Mouse (Mus musculus): Measurements from ENCODE around the gene Ppil4. TPM values are rescaled to one million over a fixed set of nuclear protein-coding genes. Genes with fewer than 3 reads are reported as not detected.

Ppil4 gene
- polyA plus RNA-seq, 1 experiment from 2014 or later, result 51.9 TPM

- Histone ChIP-seq H3K4me2 (ENCODE audit: low read length) (peak overlapping the region; percentile 71), H3K9ac (ENCODE audit: low read depth, low read length) (peak overlapping the region; percentile 64), H3K27ac (ENCODE audit: low read length) (peak overlapping the region; percentile 59), H3K36me3 (ENCODE audit: control insufficient read depth, insufficient read depth, low read length) (no peaks in the 10 kb centered on the region), H3K4me3 (ENCODE audit: low read depth, low read length) (peak overlapping the region; percentile 60), H3K27me3 (ENCODE audit: control insufficient read depth, insufficient read depth, low read depth, low read length) (no peaks in the 10 kb centered on the region), H3K4me1 (ENCODE audit: control insufficient read depth, insufficient read depth, low read length) (peaks cover 5% of the 10 kb centered on the region; the same call in 1 of the 2 replicates), H3K9me3 (replicated peaks; ENCODE audit: control insufficient read depth, low read length, poor library complexity, severe bottlenecking) (no peaks in the 10 kb centered on the region)
- WGBS, result under 1% methylated on average over 60 of the region's 77 CpGs
- ATAC-seq, result peak; percentile 92
Observed at GRCm38 (mm10) chr10:7780238-7781176, 12.2 kb upstream of the Ppil4 start.

DNA sequence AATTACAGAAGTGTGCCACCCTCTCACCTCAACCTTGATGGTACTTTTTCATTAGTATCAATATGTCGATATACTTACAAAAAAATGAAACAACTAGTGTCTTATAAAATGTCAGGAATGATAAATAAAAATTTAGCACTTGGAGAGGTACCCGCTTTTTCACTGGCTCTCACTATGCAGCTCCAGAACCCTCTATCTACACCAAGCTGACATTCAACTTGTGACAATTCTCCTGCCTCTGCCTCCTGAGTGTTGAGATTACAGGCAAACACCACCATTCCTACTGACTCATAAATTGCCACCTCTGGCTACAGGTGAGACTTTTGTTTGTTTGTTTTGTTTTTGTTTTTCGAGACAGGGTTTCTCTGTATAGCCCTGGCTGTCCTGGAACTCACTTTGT lies 11.5 kb upstream of the Ppil4 start:
- ATAC-seq, result peak; percentile 52
- WGBS, result 61% methylated on average over 3 of the region's 3 CpGs
- H3K36me3 ChIP-seq (ENCODE audit: control insufficient read depth, insufficient read depth, low read length), result no peaks in the 10 kb centered on the region
- peaks cover 5% of the 10 kb centered on the region; the same call in 1 of the 2 replicates for H3K4me1 ChIP-seq (ENCODE audit: control insufficient read depth, insufficient read depth, low read length)
- H3K9ac ChIP-seq (ENCODE audit: low read depth, low read length), result peak overlapping the region; percentile 64; the same call in 1 of the 2 replicates
- peak overlapping the region; percentile 71 for H3K4me2 ChIP-seq (ENCODE audit: low read length)
- H3K9me3 ChIP-seq (replicated peaks; ENCODE audit: control insufficient read depth, low read length, poor library complexity, severe bottlenecking), result no peaks in the 10 kb centered on the region
- H3K27ac ChIP-seq (ENCODE audit: low read length), result peak overlapping the region; percentile 59; the same call in 1 of the 2 replicates
- H3K27me3 ChIP-seq (ENCODE audit: control insufficient read depth, insufficient read depth, low read depth, low read length), result no peaks in the 10 kb centered on the region
- H3K4me3 ChIP-seq (ENCODE audit: low read depth, low read length), result peak overlapping the region; percentile 60

DNA sequence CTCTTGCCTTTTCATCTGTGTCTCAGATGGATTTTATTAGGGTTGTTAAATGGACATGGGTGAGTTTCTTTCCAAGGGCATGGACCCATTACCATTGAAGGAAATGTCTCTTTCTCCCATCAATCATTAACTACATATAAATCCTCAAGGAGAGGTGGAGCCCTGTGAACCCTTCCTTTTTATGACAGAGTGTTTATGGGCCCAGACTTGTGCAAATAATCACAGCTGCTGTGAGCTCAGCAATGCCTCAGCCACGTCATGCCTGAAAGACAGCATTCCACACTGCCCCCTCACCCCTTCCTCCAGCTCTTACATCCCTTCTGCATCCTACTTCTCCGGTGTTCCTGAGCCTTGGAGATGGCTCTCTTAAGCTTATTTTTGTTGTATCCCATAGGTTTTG lies 5.4 kb upstream of the Ppil4 start:
- Histone ChIP-seq H3K9me3 (replicated peaks; ENCODE audit: control insufficient read depth, low read length, poor library complexity, severe bottlenecking) (no peaks in the 10 kb centered on the region), H3K4me3 (ENCODE audit: low read depth, low read length) (no peak overlapping the region), H3K4me2 (ENCODE audit: low read length) (no peak overlapping the region), H3K27ac (ENCODE audit: low read length) (no peak overlapping the region), H3K4me1 (ENCODE audit: control insufficient read depth, insufficient read depth, low read length) (peaks cover 7% of the 10 kb centered on the region), H3K9ac (ENCODE audit: low read depth, low read length) (no peak overlapping the region), H3K36me3 (ENCODE audit: control insufficient read depth, insufficient read depth, low read length) (peaks cover 5% of the 10 kb centered on the region; the same call in 1 of the 2 replicates), H3K27me3 (ENCODE audit: control insufficient read depth, insufficient read depth, low read depth, low read length) (no peaks in the 10 kb centered on the region)
- WGBS, result 50% methylated on average over 2 of the region's 2 CpGs
- no peak for ATAC-seq

- under 1% methylated on average over 10 of the region's 10 CpGs for WGBS
- peak; percentile 40 for ATAC-seq
- Histone ChIP-seq H3K9me3 (replicated peaks; ENCODE audit: control insufficient read depth, low read length, poor library complexity, severe bottlenecking) (no peaks in the 10 kb centered on the region), H3K4me3 (ENCODE audit: low read depth, low read length) (peak overlapping the region; percentile 91), H3K36me3 (ENCODE audit: control insufficient read depth, insufficient read depth, low read length) (peaks cover 8% of the 10 kb centered on the region; the same call in 1 of the 2 replicates), H3K9ac (ENCODE audit: low read depth, low read length) (peak overlapping the region; percentile 90), H3K4me1 (ENCODE audit: control insufficient read depth, insufficient read depth, low read length) (peaks cover 18% of the 10 kb centered on the region), H3K27ac (ENCODE audit: low read length) (peak overlapping the region; percentile 84), H3K27me3 (ENCODE audit: control insufficient read depth, insufficient read depth, low read depth, low read length) (no peaks in the 10 kb centered on the region), H3K4me2 (ENCODE audit: low read length) (peak overlapping the region; percentile 63)
Observed at GRCm38 (mm10) chr10:7792254-7792750, 389 bp upstream of the Ppil4 start.

GRCm38 (mm10) chr10:7801258-7801657 lies 8.6 kb downstream of the Ppil4 start:
- ATAC-seq, result no peak
- Histone ChIP-seq H3K9me3 (replicated peaks; ENCODE audit: control insufficient read depth, low read length, poor library complexity, severe bottlenecking) (no peaks in the 10 kb centered on the region), H3K4me2 (ENCODE audit: low read length) (no peak overlapping the region), H3K9ac (ENCODE audit: low read depth, low read length) (no peak overlapping the region), H3K4me1 (ENCODE audit: control insufficient read depth, insufficient read depth, low read length) (no peaks in the 10 kb centered on the region), H3K4me3 (ENCODE audit: low read depth, low read length) (no peak overlapping the region), H3K27ac (ENCODE audit: low read length) (no peak overlapping the region), H3K36me3 (ENCODE audit: control insufficient read depth, insufficient read depth, low read length) (peaks cover 24% of the 10 kb centered on the region), H3K27me3 (ENCODE audit: control insufficient read depth, insufficient read depth, low read depth, low read length) (no peaks in the 10 kb centered on the region)
- WGBS, result 97% methylated on average over 3 of the region's 3 CpGs

DNA sequence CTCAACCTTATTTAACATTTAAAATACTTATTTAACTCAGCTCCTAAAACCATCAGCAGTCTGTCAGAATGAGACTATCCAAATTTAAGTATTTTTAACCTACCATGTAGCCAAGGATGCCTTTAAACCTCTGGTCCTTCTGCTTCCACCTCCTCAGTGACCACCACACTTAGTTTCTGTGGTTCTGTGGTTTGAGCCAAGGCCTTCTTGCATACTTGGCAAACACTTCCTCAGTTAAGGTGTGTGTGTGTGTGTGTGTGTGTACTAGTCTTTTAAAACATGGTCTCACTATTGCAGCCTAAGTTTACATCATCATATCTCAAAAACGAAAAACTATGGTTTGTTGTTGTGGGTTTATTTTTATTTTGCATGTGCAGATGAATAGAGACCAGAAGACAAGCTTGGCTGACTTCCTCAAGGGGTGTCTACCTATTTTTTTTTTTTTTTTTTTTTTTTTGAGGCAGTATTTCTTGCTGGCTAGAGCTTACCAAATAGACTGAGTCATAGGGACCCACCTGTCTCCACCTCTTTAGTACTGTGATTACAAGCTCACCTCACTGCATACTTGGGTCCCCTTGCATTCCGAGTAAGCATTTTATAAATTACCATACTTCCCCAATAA lies 9.9 kb downstream of the Ppil4 start:
- Histone ChIP-seq H3K4me3 (ENCODE audit: low read depth, low read length) (no peak overlapping the region), H3K4me2 (ENCODE audit: low read length) (no peak overlapping the region), H3K36me3 (ENCODE audit: control insufficient read depth, insufficient read depth, low read length) (peaks cover 21% of the 10 kb centered on the region), H3K9ac (ENCODE audit: low read depth, low read length) (no peak overlapping the region), H3K9me3 (replicated peaks; ENCODE audit: control insufficient read depth, low read length, poor library complexity, severe bottlenecking) (no peaks in the 10 kb centered on the region), H3K4me1 (ENCODE audit: control insufficient read depth, insufficient read depth, low read length) (no peaks in the 10 kb centered on the region), H3K27ac (ENCODE audit: low read length) (no peak overlapping the region), H3K27me3 (ENCODE audit: control insufficient read depth, insufficient read depth, low read depth, low read length) (no peaks in the 10 kb centered on the region)
- 93% methylated on average over 2 of the region's 2 CpGs for WGBS
- no peak for ATAC-seq

GRCm38 (mm10) chr10:7809937-7810336 lies 17.2 kb downstream of the Ppil4 start:
- Histone ChIP-seq H3K9ac (ENCODE audit: low read depth, low read length) (no peak overlapping the region), H3K36me3 (ENCODE audit: control insufficient read depth, insufficient read depth, low read length) (peaks cover 23% of the 10 kb centered on the region), H3K4me1 (ENCODE audit: control insufficient read depth, insufficient read depth, low read length) (no peaks in the 10 kb centered on the region), H3K27ac (ENCODE audit: low read length) (no peak overlapping the region), H3K4me3 (ENCODE audit: low read depth, low read length) (no peak overlapping the region), H3K9me3 (replicated peaks; ENCODE audit: control insufficient read depth, low read length, poor library complexity, severe bottlenecking) (no peaks in the 10 kb centered on the region), H3K4me2 (ENCODE audit: low read length) (no peak overlapping the region), H3K27me3 (ENCODE audit: control insufficient read depth, insufficient read depth, low read depth, low read length) (no peaks in the 10 kb centered on the region)
- ATAC-seq, result peak; percentile 48; the same call in 1 of the 2 replicates
- WGBS, result 55% methylated on average over 2 of the region's 2 CpGs

GRCm38 (mm10) chr10:7816476-7816875 lies 23.8 kb downstream of the Ppil4 start:
- H3K9ac ChIP-seq (ENCODE audit: low read depth, low read length), result no peak overlapping the region
- no peak overlapping the region for H3K4me2 ChIP-seq (ENCODE audit: low read length)
- no peaks in the 10 kb centered on the region for H3K4me1 ChIP-seq (ENCODE audit: control insufficient read depth, insufficient read depth, low read length)
- H3K4me3 ChIP-seq (ENCODE audit: low read depth, low read length), result no peak overlapping the region
- H3K27me3 ChIP-seq (ENCODE audit: control insufficient read depth, insufficient read depth, low read depth, low read length), result no peaks in the 10 kb centered on the region
- 85% methylated on average over 2 of the region's 2 CpGs for WGBS
- no peaks in the 10 kb centered on the region for H3K9me3 ChIP-seq (replicated peaks; ENCODE audit: control insufficient read depth, low read length, poor library complexity, severe bottlenecking)
- H3K27ac ChIP-seq (ENCODE audit: low read length), result no peak overlapping the region
- no peak for ATAC-seq
- H3K36me3 ChIP-seq (ENCODE audit: control insufficient read depth, insufficient read depth, low read length), result peaks cover 20% of the 10 kb centered on the region

DNA sequence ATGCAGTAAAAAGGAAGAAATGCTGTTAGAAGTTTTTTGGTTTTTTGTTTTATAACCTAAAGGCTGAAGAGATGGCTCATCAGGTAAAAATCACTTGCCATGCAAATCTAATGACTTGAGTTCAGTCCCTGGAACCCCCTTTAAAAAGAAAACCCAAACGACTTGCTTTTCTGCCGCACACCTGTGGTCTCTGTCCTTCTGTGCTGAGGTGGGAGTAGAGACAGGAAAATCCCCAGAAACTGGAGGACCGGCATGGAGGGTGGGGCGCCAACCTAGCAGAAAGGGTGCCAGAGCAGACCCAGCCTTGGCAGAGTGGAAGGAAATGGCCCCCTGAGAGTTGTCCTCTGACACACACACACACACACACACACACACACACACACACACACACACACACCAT lies 26.0 kb downstream of the Ppil4 start:
- no peak overlapping the region for H3K4me2 ChIP-seq (ENCODE audit: low read length)
- no peak overlapping the region for H3K27ac ChIP-seq (ENCODE audit: low read length)
- H3K9ac ChIP-seq (ENCODE audit: low read depth, low read length), result no peak overlapping the region
- no peaks in the 10 kb centered on the region for H3K9me3 ChIP-seq (replicated peaks; ENCODE audit: control insufficient read depth, low read length, poor library complexity, severe bottlenecking)
- H3K27me3 ChIP-seq (ENCODE audit: control insufficient read depth, insufficient read depth, low read depth, low read length), result no peaks in the 10 kb centered on the region
- ATAC-seq, result no peak
- H3K36me3 ChIP-seq (ENCODE audit: control insufficient read depth, insufficient read depth, low read length), result peaks cover 15% of the 10 kb centered on the region
- H3K4me3 ChIP-seq (ENCODE audit: low read depth, low read length), result no peak overlapping the region
- WGBS, result 96% methylated on average over 4 of the region's 4 CpGs
- H3K4me1 ChIP-seq (ENCODE audit: control insufficient read depth, insufficient read depth, low read length), result no peaks in the 10 kb centered on the region

Data from midbrain, embryonic 16.5 days (tissue).